Mouse (Mus musculus) brain, embryonic 14.5 days (tissue): ENCODE results near the gene Pafah1b3.

Experiments used
- CTCF ChIP-seq: fragments of 200-500 bp; IDR thresholded peaks from 2 replicates; pipeline ENCODE4 v1.5.1; 2012; ENCODE audit warnings: inconsistent platforms, mild to moderate bottlenecking, moderate library complexity, borderline replicate concordance; ENCODE audit not compliant: insufficient read depth, insufficient read length; ENCODE audit errors: extremely low read depth
- POLR2A ChIP-seq: fragments of 200-500 bp; IDR thresholded peaks from 2 replicates; pipeline ENCODE4 v1.6.1; 2012; ENCODE audit warnings: mild to moderate bottlenecking, inconsistent platforms, borderline replicate concordance; ENCODE audit not compliant: poor library complexity, insufficient read depth, insufficient read length, severe bottlenecking; ENCODE audit errors: extremely low read depth

- TF ChIP-seq CTCF (no peak), POLR2A (no peak)
Measured at GRCm38 (mm10) chr7:25263968-25264870, 33.6 kb downstream of the Pafah1b3 start.
